Mouse (Mus musculus): ENCODE measurements at regions not wholly inside any gene's neighbourhood (a gene's known extent, or its start where the extent isn't known, plus 50 kb on each side); places are given as distances from the start of the nearest gene placed in this dataset.

- peak in 1 of 2 experiments; percentile 15 for DNase-seq
These were observed 470.2 kb upstream of the Gulo start for GRCm38 (mm10) chr14:66479181-66479580.

- no peak for DNase-seq
These were observed 469.6 kb upstream of the Gulo start for GRCm38 (mm10) chr14:66478562-66478961.

GRCm38 (mm10) chr14:66475026-66475425, 466.0 kb upstream of the Gulo start:
- DNase-seq = peak; percentile 25 to 26

- no peak for DNase-seq
These were observed 464.2 kb upstream of the Gulo start for GRCm38 (mm10) chr14:66473251-66473550.

- DNase-seq = no peak
These were observed 463.7 kb upstream of the Gulo start for GRCm38 (mm10) chr14:66472537-66473250.

- DNase-seq = no peak
These were observed 453.1 kb upstream of the Gulo start for GRCm38 (mm10) chr14:66462081-66462480.

- no peak for DNase-seq
These were observed 451.8 kb upstream of the Gulo start for GRCm38 (mm10) chr14:66460795-66461194.

- DNase-seq = no peak
These were observed 449.7 kb upstream of the Gulo start for GRCm38 (mm10) chr14:66458696-66459095.

- DNase-seq = no peak
These were observed 448.3 kb upstream of the Gulo start for GRCm38 (mm10) chr14:66457300-66457699.

GRCm38 (mm10) chr14:66452828-66453227, 443.8 kb upstream of the Gulo start:
- no peak for DNase-seq

GRCm38 (mm10) chr14:66450351-66450750, 441.3 kb upstream of the Gulo start:
- DNase-seq = peak in 1 of 2 experiments; percentile 11

- no peak for DNase-seq
These were observed 433.6 kb upstream of the Gulo start for GRCm38 (mm10) chr14:66442576-66442975.

- peak; percentile 32 to 57 for DNase-seq
These were observed 432.8 kb upstream of the Gulo start for GRCm38 (mm10) chr14:66441825-66442224.

GRCm38 (mm10) chr14:66438572-66438971, 429.6 kb upstream of the Gulo start:
- DNase-seq = no peak

- DNase-seq = no peak
These were observed 429.0 kb upstream of the Gulo start for GRCm38 (mm10) chr14:66438001-66438400.

GRCm38 (mm10) chr14:66431630-66432029, 422.6 kb upstream of the Gulo start:
- DNase-seq = no peak

GRCm38 (mm10) chr14:66424141-66424540, 415.1 kb upstream of the Gulo start:
- peak; percentile 40 to 47 for DNase-seq
